Mouse (Mus musculus) MEL (cell line): ENCODE measurements at regions not wholly inside any gene's neighbourhood (a gene's known extent, or its start where the extent isn't known, plus 50 kb on each side); places are given as distances from the start of the nearest gene placed in this dataset.

Experiments used
- CTCF ChIP-seq, 3 experiments: IDR thresholded peaks in 2 of 3; conservative IDR thresholded peaks in 1 of 3; 2 replicates each; pipeline ENCODE4 v1.5.1; 2011 to 2012; ENCODE audit warnings: low read length in 3 of 3, low read depth in 2 of 3, mild to moderate bottlenecking in 2 of 3, improper control_type of control experiment in 1 of 3, inconsistent platforms in 1 of 3, mixed read lengths in 1 of 3, moderate library complexity in 1 of 3; ENCODE audit not compliant: control insufficient read depth in 1 of 3, insufficient read depth in 1 of 3, poor library complexity in 1 of 3, severe bottlenecking in 1 of 3
- EP300 ChIP-seq, 2 experiments: IDR thresholded peaks; 2 replicates each; pipeline ENCODE4 v1.6.1; 2011; ENCODE audit warnings: improper control_type of control experiment in 2 of 2, low read length in 2 of 2, low read depth in 1 of 2, mild to moderate bottlenecking in 1 of 2
- MAFK ChIP-seq: IDR thresholded peaks from 2 replicates; pipeline ENCODE4 v1.6.1; 2011; ENCODE audit warnings: low read depth, mild to moderate bottlenecking, low read length, improper control_type of control experiment, borderline replicate concordance
- MAX ChIP-seq: IDR thresholded peaks from 2 replicates; pipeline ENCODE4 v1.6.1; 2011; ENCODE audit warnings: low read length, improper control_type of control experiment
- MEF2A ChIP-seq: IDR thresholded peaks from 2 replicates; pipeline ENCODE4 v1.6.1; 2014; ENCODE audit warnings: low read depth, mild to moderate bottlenecking, inconsistent platforms, low read length, improper control_type of control experiment; ENCODE audit not compliant: poor library complexity, insufficient replicate concordance, severe bottlenecking; ENCODE audit errors: extremely low read depth
- NELFE ChIP-seq: IDR thresholded peaks from 2 replicates; pipeline ENCODE4 v1.6.1; 2011; ENCODE audit warnings: low read depth, low read length, improper control_type of control experiment
- POLR2A ChIP-seq, 2 experiments: IDR thresholded peaks; 2 replicates each; pipeline ENCODE4 v1.6.1; 2011 to 2012; ENCODE audit warnings: low read length in 2 of 2, mild to moderate bottlenecking in 2 of 2, control low read depth in 1 of 2, improper control_type of control experiment in 1 of 2, low read depth in 1 of 2, moderate library complexity in 1 of 2; ENCODE audit not compliant: control insufficient read depth in 1 of 2, insufficient read depth in 1 of 2, poor library complexity in 1 of 2
- POLR2AphosphoS2 ChIP-seq: IDR thresholded peaks from 2 replicates; pipeline ENCODE4 v1.6.1; 2011; ENCODE audit warnings: low read length, improper control_type of control experiment
- RAD21 ChIP-seq: IDR thresholded peaks from 2 replicates; pipeline ENCODE4 v1.6.1; 2011; ENCODE audit warnings: mild to moderate bottlenecking, low read depth, low read length, improper control_type of control experiment
- TAL1 ChIP-seq: IDR thresholded peaks from 2 replicates; pipeline ENCODE4 v1.6.1; 2012; ENCODE audit warnings: mild to moderate bottlenecking, inconsistent platforms, low read length, moderate library complexity, mixed read lengths
- TBP ChIP-seq: IDR thresholded peaks from 2 replicates; pipeline ENCODE4 v1.8.0; 2011; ENCODE audit warnings: low read depth, low read length, improper control_type of control experiment
- ZC3H11A ChIP-seq: IDR thresholded peaks from 2 replicates; pipeline ENCODE4 v1.6.1; 2012; ENCODE audit warnings: low read depth, mild to moderate bottlenecking, inconsistent platforms, low read length, improper control_type of control experiment

- TF ChIP-seq EP300 (IDR thresholded peaks at IDR 0.05; ENCODE audit: low read depth in 1 of 2, low read length in 2 of 2) (no peak), NELFE (no peak), POLR2AphosphoS2 (no peak), POLR2A (IDR thresholded peaks at IDR 0.05; ENCODE audit: control insufficient read depth in 1 of 2, insufficient read depth in 1 of 2, low read depth in 1 of 2, low read length in 2 of 2, poor library complexity in 1 of 2) (no peak), TAL1 (no peak), MAFK (no peak), TBP (no peak), CTCF (IDR thresholded peaks at IDR 0.05 in 2 of 3, conservative IDR thresholded peaks at IDR 0.05 in 1 of 3; ENCODE audit: control insufficient read depth in 1 of 3, insufficient read depth in 1 of 3, low read depth in 2 of 3, low read length in 3 of 3, poor library complexity in 1 of 3, severe bottlenecking in 1 of 3) (no peak), RAD21 (no peak), MAX (no peak), MEF2A (no peak), ZC3H11A (no peak)
Measured at GRCm38 (mm10) chr10:38436907-38437306, 384.7 kb downstream of the Rfpl4b start.
